Mouse (Mus musculus): Measurements from ENCODE around the gene Zfp113. TPM values are rescaled to one million over a fixed set of nuclear protein-coding genes. Genes with fewer than 3 reads are reported as not detected.
"Not testable (repeated sequence)": the region's sequence is repeated elsewhere in the genome, so short reads cannot be mapped to it uniquely, and the experiment has no call there.

The Zfp113 gene
- total RNA-seq, 1 experiment from 2014 or later, result 16.0 TPM

DNA sequence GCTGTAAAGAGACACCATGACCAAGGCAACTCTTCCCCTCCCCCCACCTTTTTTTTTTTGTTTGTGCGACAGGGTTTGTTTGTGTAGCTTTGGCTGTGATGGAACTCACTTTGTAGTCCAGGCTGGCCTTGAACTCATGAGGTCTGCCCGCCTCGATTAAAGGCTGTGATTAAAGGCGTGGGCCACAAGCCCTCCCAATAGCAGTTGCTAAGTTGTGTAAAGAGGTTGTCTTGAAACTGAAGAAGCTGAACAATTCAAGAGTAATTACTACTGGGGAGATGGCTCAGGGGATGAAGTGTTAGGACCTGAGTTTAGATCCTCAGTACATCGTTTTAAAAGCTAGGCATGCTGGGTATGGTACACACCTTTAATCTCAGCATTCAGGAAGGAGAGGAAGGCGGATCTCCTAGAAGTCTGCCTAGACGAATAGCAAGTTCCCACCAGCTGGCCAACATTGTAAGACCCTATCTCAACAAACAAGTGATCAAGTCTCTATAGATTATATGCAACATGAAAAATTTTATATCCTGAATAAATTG, 4.7 kb upstream of the Zfp113 start:
- no peak for ATAC-seq (replicated peaks in 1 of 2; ENCODE audit: insufficient read depth in 1 of 2, low FRiP score in 2 of 2, low TSS enrichment in 1 of 2, low read depth in 1 of 2, poor library complexity in 2 of 2, severe bottlenecking in 2 of 2)

DNA sequence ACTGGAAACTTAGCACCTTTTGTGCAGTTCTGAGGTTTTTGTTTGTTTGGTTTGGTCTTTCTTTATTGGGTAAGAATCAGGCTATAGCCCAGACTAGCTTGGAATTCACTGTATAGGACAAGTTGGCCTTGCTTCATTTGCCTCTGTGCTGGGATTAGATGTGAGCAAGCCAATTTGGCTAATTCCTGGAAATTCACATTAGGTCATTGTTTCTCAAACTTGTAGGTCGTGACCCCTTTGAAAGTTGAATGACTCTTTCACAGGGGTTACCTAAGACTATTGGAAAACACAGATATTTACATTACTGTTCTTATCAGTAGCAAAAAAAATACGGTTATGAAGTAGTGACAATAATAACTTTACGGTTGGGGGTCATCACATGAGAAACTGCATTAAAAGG, 1.2 kb downstream of the Zfp113 start:
- no peak for ATAC-seq (replicated peaks in 1 of 2; ENCODE audit: insufficient read depth in 1 of 2, low FRiP score in 2 of 2, low TSS enrichment in 1 of 2, low read depth in 1 of 2, poor library complexity in 2 of 2, severe bottlenecking in 2 of 2)

DNA sequence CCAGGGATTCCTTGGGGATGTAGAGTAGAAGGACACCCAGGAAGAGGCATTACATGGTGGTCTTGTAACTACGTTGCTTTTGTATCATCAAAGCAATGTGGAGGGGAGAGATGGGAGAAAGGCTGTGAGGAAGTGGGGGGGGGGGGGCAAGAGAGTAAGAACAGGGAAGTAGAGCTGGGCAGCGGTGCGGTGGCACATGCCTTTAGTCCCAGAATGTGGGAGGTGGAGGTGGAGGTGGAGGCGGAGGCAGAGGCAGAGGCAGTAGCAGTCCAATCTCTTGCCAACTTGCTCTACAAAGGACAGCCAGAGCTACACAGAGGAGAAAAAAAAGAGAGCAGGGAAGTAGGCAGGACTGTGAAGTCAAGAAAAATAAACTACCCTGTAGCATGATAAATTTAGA, 17.0 kb downstream of the Zfp113 start:
- peak; percentile 63 to 65; a peak in 3 of 4 replicates for ATAC-seq (replicated peaks in 1 of 2; ENCODE audit: insufficient read depth in 1 of 2, low FRiP score in 2 of 2, low TSS enrichment in 1 of 2, low read depth in 1 of 2, poor library complexity in 2 of 2, severe bottlenecking in 2 of 2)

DNA sequence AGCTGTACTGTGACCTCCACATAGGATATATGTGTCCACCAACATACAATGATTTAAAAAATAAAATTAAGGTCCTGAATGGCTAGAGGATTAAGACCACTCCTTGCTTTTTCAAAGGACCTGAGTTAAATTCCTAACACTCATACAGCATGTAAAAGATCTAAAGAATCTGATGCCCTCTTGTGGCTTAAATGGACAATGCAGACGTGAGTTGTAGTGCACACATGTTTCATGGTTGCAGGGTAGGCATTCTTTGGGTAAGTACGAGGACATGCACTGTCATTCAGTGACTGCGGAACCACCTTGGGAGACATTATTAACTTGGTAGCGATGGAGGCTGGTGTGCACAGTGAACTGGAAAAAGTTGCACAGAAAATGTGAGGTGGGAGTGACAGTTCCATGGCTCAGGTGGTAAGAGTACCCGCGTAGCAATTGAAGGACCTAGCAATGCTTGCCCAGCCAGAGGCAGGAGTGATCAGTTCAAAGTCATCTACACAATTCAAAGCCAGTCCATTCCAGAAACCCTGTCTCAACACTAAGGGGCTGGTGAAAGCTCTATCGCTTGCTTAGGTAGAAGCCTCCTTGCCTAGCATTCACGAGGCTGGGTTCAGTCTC, 17.5 kb downstream of the Zfp113 start:
- peak; percentile 62 to 83 for ATAC-seq (replicated peaks in 1 of 2; ENCODE audit: insufficient read depth in 1 of 2, low FRiP score in 2 of 2, low TSS enrichment in 1 of 2, low read depth in 1 of 2, poor library complexity in 2 of 2, severe bottlenecking in 2 of 2)

DNA sequence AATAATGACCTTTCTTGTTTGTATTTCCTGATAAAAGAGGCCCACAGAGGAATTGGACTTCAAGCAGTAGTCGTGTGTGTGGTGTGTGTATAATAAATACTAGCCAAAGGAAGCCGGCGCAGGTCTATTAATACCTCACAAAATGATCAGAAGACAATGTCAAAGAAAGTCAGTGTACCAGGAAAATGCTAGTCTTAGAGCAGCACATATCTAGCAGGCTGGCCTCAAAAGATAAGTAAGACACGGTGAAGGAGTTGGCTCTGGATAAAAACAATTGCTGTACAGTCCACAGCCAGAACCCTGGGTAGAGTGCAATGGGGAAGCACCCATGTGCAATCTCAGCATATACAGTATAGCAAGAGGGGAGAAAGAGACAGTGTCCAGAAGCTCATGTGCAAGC, 18.3 kb downstream of the Zfp113 start:
- ATAC-seq (replicated peaks in 1 of 2; ENCODE audit: insufficient read depth in 1 of 2, low FRiP score in 2 of 2, low TSS enrichment in 1 of 2, low read depth in 1 of 2, poor library complexity in 2 of 2, severe bottlenecking in 2 of 2), result no peak

DNA sequence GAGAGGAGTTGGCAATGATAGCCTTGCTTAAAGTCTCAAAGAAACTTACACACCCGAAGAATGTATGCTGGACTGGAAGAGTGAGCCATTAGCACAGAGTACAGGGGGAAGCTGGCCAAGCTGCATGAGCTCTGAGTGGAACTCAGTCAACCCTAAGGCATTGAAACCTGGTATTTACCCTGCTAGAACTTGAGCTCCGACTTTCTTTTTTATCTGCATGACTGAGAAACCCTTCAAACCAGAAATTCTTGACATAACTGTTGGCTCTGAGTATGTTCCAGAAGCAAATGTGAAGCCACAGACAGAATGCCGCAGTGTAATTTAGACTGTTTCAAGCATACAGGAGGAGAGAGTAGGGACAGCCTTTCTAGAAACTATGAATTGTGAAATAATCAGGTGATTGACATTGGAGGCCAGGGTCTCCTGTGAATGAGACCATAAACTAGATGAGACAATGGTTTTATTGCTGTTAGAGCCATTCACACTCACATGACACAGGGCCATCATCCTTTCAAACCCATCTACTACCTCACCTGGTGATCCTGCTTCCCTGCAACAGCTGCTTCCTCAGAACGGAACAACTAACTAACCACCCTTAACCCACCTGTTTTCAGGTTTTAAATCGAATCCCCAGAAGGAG, 23.0 kb downstream of the Zfp113 start:
- ATAC-seq (replicated peaks in 1 of 2; ENCODE audit: insufficient read depth in 1 of 2, low FRiP score in 2 of 2, low TSS enrichment in 1 of 2, low read depth in 1 of 2, poor library complexity in 2 of 2, severe bottlenecking in 2 of 2), result no peak

DNA sequence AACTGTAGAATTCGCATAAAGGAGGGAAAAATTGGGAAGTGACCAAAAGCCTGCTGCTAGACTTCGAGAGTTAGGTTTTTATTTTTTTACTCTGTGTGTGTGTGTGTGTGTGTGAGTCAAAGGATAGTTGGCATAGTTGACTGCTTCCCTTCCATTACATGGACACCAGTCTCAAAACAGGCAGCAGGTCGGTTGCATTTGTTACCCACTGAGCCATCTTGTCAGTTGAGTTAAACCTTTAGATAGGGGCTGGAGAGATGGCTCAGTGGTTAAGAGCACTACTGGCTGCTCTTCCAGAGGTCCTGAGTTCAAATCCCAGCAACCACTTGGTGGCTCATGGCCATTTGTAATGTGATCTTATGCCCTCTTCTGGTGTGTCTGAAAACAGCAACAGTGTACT, 37.5 kb downstream of the Zfp113 start:
- no peak for ATAC-seq (replicated peaks in 1 of 2; ENCODE audit: insufficient read depth in 1 of 2, low FRiP score in 2 of 2, low TSS enrichment in 1 of 2, low read depth in 1 of 2, poor library complexity in 2 of 2, severe bottlenecking in 2 of 2)

DNA sequence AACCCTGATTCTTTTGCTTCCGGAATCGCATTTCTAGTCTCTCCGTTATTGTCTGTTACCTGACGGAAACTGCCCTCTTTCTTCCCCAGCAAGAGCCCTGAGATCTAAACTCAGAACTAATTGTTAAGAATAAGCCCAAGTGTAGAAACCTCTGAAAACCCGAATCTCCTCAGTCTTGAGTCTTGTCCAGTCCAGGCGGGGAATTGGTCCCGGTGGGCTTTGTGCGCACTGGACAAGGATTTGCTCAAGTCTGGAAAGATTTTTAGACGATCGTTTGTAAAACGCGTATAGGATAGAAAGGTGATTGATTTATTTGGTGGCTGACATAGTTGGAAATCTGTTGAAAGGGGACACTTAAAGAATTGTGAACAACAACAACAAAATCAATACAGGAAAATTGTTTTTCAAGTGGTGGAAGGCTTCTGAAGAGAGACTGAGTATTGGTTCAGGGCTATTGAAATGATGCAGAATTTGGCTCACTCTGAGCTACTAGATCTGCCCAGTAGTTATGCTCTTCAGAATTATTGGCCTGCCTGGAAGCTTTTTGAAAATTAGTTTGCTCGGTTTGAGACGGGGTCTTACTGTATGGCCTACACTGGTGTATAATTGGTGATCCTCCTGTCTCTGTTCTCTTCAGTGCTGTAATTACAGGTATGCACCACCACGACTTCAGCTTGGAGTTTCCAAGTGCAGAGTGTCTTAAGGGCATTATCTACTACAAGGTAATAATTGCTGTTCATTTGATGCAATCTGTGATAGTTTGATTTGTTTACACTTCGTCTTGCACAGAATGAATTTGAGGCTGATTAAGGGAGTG, 38.1 kb downstream of the Zfp113 start:
- peak in 1 of 2 experiments; percentile 14; a peak in 1 of 4 replicates for ATAC-seq (replicated peaks in 1 of 2; ENCODE audit: insufficient read depth in 1 of 2, low FRiP score in 2 of 2, low TSS enrichment in 1 of 2, low read depth in 1 of 2, poor library complexity in 2 of 2, severe bottlenecking in 2 of 2)

DNA sequence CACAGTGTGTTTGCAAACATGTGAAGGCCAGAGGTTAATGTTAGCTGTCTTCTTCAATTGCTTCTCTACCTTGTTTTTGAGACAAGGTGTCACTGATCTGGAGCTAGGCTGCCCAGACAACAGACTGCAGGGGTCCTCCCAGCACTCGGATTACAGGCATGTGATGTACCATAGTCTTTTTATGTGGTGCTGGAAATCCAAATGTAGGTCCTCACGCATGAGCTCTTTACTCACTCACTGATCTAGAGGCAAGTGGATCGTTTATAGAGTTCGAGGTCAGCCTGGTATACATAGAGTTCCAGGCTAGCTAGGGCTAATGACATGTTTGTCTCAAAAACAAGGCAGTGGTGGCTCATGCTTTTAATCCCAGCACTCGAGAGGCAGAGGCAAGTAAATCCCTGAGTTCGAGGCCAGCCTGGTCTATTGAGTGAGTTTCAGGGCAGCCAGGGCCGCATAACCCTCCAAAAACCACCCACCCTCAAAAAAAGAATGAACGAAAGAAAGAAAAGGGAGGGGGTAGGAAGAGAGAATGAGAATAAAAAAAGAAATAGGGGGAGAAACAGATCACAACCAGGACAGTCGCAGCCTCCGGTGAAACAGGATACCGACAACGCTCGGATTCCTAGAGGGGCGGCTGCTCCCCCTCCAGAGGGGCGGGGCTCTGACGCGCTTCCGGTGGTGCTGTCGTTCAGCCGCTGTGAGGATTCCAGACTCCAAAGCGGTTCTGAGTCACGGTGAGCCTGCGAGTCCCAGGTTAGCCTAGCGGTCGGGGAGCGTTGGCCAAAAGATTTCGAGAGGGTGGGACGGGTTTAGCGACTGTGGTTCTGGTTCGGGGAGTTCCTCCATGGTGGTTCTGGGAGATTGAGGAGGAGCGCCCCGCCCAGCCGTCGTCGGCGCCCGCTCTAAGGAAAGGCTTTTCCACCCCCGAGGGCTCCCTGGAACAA, 39.0 kb downstream of the Zfp113 start, which contains the start of gene Zscan21:
TSS of gene Zscan21 (plus strand) at position 649 of the 944 bp plus-strand sequence.
- ATAC-seq (replicated peaks in 1 of 2; ENCODE audit: insufficient read depth in 1 of 2, low FRiP score in 2 of 2, low TSS enrichment in 1 of 2, low read depth in 1 of 2, poor library complexity in 2 of 2, severe bottlenecking in 2 of 2), result peak; percentile 98 to 100

DNA sequence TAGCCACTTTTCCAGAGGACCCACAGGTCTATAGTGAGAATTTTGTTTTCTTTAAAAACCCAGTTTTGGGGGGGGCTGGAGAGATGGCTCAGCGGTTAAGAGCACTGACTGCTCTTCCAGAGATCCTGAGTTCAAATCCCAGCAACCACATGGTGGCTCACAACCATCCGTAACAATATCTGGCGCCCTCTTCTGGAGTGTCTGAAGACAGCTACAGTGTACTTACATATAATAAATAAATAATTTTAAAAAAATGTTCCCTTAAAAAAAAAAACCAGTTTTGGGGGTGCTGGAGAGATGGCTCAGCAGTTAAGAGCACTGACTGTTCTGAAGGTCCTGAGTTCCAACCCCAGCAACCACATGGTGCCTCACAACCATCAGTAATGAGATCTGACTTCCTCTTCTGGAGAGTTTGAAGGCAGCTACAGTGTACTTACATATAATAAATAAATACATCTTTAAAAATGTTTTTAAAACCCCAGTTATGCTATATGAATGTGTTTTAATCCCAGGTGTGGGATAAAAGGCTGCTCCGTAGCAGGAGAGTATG, 45.6 kb downstream of the Zfp113 start:
- ATAC-seq (replicated peaks in 1 of 2; ENCODE audit: insufficient read depth in 1 of 2, low FRiP score in 2 of 2, low TSS enrichment in 1 of 2, low read depth in 1 of 2, poor library complexity in 2 of 2, severe bottlenecking in 2 of 2), result not testable (repeated sequence)

DNA sequence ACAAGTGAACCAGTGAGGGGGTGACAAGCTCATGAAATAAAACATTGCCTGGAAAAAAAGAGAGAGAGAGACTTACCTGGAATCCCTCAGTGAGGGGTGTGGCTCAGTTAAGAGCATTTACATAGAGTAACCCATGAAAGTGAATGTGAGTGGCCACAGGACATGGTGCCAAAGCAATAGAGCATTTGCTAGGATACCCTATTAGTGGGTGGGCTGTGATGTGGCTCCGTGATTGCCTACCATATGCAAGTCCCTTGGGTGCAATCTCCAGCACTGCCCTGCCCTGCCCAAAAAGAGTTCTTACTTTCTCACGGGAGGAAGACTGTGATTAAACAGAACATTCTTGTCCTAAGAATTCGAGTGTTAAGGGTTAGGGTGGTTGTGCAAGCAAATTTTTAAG, 48.4 kb downstream of the Zfp113 start:
- no peak for ATAC-seq (replicated peaks in 1 of 2; ENCODE audit: insufficient read depth in 1 of 2, low FRiP score in 2 of 2, low TSS enrichment in 1 of 2, low read depth in 1 of 2, poor library complexity in 2 of 2, severe bottlenecking in 2 of 2)

DNA sequence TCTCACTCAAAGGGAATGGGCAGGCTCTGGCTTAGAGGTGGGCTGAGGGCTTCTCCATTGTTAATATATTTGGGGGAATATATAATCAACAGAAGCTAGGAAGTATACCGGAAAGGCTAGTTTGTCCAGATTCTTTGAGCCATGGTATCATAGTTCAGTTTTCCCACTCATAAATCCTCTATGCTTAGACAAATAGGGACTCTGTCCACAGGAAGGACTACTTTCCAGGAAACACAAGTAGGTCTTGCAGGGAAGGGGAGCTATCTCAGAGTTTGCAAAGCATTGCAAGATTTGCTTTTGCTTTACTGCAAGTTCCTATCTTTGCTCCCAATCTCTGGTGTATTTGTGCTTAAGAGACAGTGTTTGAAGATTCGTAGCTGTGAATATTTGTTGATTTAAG, 50.6 kb downstream of the Zfp113 start:
- ATAC-seq (replicated peaks in 1 of 2; ENCODE audit: insufficient read depth in 1 of 2, low FRiP score in 2 of 2, low TSS enrichment in 1 of 2, low read depth in 1 of 2, poor library complexity in 2 of 2, severe bottlenecking in 2 of 2), result no peak

DNA sequence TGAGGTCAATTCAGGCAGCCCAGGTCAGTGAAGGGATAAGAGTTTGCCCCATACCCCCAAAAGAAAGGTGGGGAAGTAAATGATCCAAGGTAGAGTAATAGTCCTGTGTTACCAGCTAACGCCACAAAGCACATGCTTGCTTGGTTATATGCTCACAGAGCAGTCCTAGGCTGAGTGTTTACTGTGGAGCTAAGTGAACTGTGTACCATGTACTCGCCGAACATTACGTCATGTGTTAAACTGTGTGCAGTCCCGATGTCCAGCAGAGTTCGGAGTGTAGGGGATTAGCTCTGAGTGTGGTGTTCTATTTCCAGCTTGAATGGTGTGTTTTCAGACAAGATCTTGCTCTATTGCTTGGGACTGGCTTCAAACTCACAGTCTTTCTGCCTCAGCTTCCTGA, 61.1 kb downstream of the Zfp113 start:
- no peak for ATAC-seq (replicated peaks in 1 of 2; ENCODE audit: insufficient read depth in 1 of 2, low FRiP score in 2 of 2, low TSS enrichment in 1 of 2, low read depth in 1 of 2, poor library complexity in 2 of 2, severe bottlenecking in 2 of 2)

DNA sequence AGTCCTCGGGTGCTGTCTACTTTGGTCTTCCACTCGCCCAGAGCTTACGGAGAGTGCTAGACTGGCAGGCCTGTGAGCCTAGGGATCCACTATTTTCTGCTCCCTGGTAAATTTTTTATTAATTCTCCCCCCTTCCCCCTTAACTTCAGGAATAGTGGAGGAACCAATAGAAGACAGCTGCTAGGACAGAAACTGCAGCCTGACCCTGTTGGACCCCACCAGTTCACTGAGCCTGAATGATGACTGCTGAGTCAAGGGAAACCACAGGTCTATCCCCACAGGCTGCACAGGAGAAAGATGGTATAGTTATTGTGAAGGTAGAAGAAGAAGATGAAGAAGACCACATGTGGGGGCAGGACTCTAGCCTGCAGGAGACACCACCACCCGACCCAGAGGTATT, 62.8 kb downstream of the Zfp113 start:
- ATAC-seq (replicated peaks in 1 of 2; ENCODE audit: insufficient read depth in 1 of 2, low FRiP score in 2 of 2, low TSS enrichment in 1 of 2, low read depth in 1 of 2, poor library complexity in 2 of 2, severe bottlenecking in 2 of 2), result no peak

DNA sequence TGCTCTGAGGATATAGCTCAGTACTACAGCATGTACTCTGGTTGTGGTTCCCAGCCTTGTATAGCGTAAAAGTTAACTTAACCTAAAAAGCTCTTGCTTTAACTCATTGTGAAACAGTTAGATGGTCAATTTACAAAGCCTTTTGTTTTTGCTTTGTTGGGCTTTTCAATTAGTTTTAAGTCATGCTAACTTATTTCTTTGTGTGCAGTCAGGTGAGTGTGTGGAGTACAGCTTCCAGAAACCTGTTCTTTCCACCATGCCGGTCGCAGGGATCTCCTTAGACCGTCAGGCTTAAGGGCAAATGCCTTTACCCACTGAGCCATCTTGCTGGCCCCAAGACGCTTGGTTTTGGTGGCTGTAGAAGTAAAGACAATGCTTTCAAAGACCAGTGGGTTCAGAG, 64.8 kb downstream of the Zfp113 start:
- ATAC-seq (replicated peaks in 1 of 2; ENCODE audit: insufficient read depth in 1 of 2, low FRiP score in 2 of 2, low TSS enrichment in 1 of 2, low read depth in 1 of 2, poor library complexity in 2 of 2, severe bottlenecking in 2 of 2), result no peak

DNA sequence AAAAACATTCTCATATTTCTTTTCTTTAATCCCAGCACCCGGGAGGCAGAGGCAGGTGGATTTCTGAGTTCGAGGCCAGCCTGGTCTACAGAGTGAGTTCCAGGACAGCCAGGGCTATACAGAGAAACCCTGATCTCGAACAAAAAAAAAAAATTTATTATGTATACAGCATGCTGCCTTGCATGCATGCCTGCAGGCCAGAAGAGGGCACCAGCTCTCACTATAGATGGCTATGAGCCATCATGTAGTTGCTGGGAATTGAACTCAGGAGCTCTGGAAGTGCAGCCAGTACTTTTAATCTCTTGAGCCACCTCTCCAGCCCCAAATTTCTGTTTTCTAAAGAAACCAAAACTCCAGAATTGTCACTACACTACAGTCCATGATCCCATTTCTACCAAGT, 65.3 kb downstream of the Zfp113 start:
- no peak for ATAC-seq (replicated peaks in 1 of 2; ENCODE audit: insufficient read depth in 1 of 2, low FRiP score in 2 of 2, low TSS enrichment in 1 of 2, low read depth in 1 of 2, poor library complexity in 2 of 2, severe bottlenecking in 2 of 2)

Data from hematopoietic stem cell, adult 5-6 weeks (primary cell).